Mouse (Mus musculus): ENCODE data around the gene Cyp2j7.
"Not testable (repeated sequence)": the region's sequence is repeated elsewhere in the genome, so short reads cannot be mapped to it uniquely, and the experiment has no call there.

GRCm38 (mm10) chr4:96276896-96277295, 40.4 kb upstream of the Cyp2j7 start:
- TF ChIP-seq CTCF (IDR thresholded peaks at IDR 0.05; ENCODE audit: borderline replicate concordance, extremely low read depth, insufficient read depth, insufficient read length); POLR2A (IDR thresholded peaks at IDR 0.05; ENCODE audit: borderline replicate concordance, extremely low read depth, insufficient read depth, insufficient read length, poor library complexity, severe bottlenecking): not testable (repeated sequence)
